Mouse (Mus musculus) mature B cell (primary cell): Measurements from ENCODE around the gene Celf1.
"Not testable (repeated sequence)": the region's sequence is repeated elsewhere in the genome, so short reads cannot be mapped to it uniquely, and the experiment has no call there.

Source experiments
- in situ Hi-C: fragments of 300-500 bp; cut with MboI; formaldehyde crosslinking; loops from 2 replicates; pipeline ENCODE4 v1.14.3; 2019

Gene Celf1

DNA sequence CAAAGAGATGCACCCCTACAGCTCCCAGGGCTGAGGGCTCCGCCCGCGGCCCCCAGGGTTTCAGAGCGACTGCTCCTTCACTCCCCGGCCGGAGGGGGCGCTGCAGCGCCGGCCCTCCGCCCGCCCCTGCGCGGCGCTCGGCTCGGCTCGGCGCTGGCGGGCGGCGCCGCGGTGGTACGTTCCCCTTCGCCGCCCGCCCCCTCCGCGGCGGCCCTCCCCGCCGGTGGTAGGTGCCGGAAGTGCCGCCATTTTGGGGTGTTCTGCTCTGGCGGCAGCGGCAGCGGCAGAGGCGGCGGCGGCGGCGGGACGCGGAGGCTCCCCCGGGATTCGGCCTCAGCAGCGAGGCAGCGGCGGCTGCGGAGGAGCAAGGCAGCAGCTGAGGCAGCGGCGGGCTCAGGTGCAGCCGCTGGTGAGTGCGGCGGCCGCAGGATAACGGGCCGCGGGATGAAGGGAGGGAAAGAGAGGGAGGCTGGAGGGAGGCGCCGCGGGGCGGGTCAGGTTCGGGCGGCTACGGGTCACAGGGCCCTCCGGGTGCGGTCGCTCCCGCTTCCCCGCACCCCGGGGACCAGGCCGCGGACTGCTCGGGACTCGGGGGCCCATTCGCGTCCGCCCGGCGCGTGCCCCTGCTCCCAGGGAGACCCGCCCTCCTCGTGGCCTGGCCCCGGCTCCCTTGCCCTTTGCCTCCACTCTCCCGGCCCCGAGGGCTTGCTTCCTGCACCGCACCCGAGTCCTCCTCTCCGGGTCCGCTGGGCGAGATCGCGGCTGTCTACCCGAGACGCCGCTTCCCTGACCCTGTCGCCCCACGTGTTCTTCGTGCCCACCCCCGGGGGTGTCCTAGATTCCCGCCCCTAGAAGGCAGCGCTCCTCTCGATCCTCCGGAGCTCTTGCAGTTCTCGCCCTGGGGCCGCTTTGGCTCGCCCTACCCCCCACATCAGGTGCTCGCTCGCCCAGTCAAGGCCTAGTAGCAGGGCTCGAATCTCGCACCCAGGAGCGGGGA, at the start of gene Celf1:
TSS of gene Celf1 (plus strand) at position 150 of the 997 bp plus-strand sequence.
- in situ Hi-C loops, result no loop called here

GRCm38 (mm10) chr2:90893673-90894298, 46.4 kb upstream of the Celf1 start:
- in situ Hi-C loops, result no loop called here

DNA sequence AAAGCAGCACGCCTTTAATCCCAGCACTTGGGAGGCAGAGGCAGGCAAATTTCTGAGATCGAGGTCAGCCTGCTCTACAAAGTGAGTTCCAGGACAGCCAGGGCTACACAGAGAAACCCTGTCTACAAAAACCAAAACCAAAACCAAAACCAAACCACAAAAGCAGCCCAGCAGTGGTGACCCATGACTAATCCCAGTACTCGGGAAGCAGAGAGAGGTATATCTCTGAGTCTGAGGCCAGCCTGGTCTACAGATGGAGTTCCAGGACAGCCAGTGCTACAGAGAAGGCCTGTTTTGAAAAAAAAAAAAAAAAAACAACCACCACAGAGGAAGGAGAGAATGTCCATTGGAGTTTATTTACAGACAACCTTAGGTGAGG, 45.9 kb upstream of the Celf1 start:
- in situ Hi-C loops, result not testable (repeated sequence)

DNA sequence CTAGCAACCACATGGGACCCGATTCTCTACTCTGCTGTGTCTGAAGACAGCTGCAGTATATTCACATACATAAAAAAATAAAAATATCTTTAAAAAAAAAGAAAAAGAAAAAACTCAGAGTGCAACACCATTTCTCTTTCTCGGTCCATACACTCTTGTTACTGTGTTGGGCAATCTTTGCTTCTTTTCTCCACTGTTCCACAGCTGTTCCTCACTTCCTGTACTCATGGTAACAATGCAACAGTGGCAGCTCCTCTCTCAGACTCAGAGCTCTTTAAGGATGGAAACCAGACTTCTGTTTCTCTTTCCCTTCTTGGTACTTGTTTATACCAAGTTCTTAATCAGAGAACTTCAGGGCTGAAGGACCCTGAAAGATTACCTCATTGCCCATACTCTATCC, 36.8 kb upstream of the Celf1 start:
- in situ Hi-C loops, result no loop called here

DNA sequence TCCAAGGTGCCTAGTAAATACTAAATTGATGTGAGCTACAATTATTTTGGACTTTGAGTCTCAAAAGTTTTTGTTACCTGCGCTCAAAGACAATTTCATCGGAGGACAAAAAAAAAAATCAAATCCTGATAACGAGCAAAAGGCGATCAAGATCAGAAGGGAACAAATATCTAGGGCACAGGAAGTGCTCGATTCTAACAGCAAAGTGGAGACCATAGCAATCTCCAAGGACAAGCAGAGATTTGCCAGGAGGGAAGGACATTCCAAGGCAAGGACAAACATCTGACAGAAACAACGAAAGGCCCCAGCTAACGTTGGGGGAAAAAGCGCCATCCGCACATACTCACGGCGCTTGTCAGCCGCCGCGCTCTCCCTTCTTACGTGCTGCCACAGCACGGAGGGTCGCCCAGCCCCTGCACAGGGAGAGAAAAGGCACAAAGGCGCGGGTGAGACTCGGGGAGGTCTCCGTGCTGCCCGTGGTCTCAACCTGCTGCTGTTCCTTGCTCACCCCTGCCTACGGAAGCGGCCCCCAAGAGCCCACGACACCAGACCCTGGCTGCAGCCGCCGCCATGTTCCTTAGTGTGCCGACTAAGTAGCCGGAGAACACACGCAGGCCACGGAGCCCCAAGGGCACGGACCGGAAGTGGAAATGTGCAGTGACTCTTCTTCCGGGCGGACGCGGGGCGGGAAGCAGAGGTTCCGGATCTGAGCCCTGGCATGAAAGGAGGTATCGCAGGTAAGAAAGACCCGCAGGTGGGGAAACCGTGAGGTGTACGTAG, 35.9 kb upstream of the Celf1 start, which contains the start of the genes Kbtbd4 and Ndufs3:
TSS of gene Kbtbd4 (plus strand) at position 665 of the 780 bp plus-strand sequence.
TSS of gene Ndufs3 (minus strand) at position 752 of the 780 bp plus-strand sequence.
- in situ Hi-C loops, result no loop called here

DNA sequence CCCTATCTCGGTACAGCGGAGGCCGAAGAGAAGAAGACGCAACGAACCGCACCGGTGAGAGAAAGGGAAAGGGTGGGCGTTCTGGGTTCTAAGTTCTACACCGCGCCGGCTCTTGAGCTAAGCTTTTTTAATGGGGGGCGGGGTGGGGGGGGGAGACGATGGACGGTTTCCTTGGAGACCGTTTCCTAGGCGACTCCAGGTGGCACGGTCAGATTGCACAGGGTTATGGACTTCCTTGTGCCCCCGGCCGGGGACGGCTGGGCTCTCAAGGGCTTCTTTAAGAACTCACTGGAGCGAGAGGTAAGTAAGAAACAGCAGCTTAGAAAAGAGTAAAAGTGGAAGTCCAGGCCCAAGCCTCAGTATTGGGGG, 35.3 kb upstream of the Celf1 start:
- in situ Hi-C loops, result no loop called here

GRCm38 (mm10) chr2:90906721-90907120, 33.5 kb upstream of the Celf1 start:
- in situ Hi-C loops, result no loop called here

GRCm38 (mm10) chr2:90910861-90911260, 29.3 kb upstream of the Celf1 start:
- in situ Hi-C loops, result no loop called here

- in situ Hi-C loops, result no loop called here
These were observed 28.5 kb upstream of the Celf1 start for GRCm38 (mm10) chr2:90911668-90912067.

GRCm38 (mm10) chr2:90913671-90914070, 26.5 kb upstream of the Celf1 start:
- in situ Hi-C loops, result no loop called here

- in situ Hi-C loops, result no loop called here
These were observed 24.7 kb upstream of the Celf1 start for GRCm38 (mm10) chr2:90915516-90915915.

DNA sequence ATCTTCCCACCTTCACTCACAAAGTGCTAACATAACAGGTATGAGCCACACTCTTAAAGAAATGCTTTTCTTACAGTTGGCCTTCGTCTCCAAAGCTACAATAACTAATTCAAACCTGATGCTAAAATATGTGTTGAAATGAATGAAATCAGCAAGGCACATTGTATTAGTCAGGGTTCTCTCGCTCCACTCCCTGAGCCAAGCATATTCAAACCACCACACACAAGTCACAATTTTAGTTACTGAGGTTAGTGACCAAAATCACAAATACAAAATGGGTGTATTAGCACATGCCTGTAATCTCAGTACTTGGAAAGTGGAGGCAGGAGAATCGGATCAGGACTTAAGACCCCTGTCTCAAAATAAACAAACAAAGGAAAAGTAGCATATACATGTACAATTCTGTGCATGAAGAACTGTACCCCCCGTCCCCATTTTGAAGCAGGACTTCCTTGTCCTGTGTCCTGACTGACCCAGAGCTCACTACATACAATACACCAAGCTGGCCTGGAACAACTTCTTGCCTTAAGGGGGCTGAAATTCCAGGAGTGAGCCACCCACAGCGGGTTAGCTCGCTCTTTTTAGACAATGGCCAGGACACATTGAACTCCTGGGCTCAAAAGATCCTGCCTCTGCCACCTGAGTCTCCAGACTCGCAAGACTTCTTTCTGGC, 23.5 kb upstream of the Celf1 start:
- in situ Hi-C loops, result no loop called here

GRCm38 (mm10) chr2:90917233-90917998, 22.8 kb upstream of the Celf1 start:
- in situ Hi-C loops, result no loop called here

DNA sequence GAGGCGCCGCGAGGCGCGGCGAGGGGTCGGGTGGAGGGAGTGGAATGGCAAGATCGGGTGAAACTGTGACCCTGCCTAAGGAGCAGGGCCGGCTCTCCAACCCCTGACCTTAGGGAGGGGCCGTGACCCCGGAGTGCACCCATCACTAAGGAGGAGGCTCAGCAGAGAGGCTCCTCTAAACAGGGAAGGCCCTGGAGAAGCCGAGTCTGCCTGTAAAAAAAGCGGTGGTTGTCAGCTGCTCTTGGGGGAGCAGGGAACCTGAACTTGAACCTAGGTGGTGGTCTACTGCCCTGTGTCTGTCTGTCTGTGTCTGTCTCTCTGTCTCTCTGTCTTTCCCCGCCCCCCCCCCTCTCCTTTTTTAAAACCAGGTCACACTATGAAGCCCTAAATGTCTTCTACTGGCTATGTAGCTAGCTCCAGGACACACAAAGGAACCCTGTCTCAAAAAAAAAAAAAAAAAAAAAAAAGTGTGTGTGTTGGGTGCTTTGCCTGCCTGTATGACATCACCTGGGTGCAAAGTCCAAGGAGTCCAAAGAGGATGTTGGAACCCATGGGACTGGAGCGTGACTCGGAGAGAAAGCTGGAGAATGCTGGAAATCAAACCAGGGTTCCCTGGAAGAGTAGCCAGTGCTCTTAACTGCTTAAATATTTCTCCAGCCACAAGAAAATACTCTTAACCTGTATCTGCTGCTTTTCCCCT, 22.0 kb upstream of the Celf1 start:
- in situ Hi-C loops, result no loop called here

- in situ Hi-C loops, result no loop called here
These were observed 19.0 kb upstream of the Celf1 start for GRCm38 (mm10) chr2:90921178-90921577.

- in situ Hi-C loops, result no loop called here
These were observed 17.5 kb upstream of the Celf1 start for GRCm38 (mm10) chr2:90922636-90923035.

DNA sequence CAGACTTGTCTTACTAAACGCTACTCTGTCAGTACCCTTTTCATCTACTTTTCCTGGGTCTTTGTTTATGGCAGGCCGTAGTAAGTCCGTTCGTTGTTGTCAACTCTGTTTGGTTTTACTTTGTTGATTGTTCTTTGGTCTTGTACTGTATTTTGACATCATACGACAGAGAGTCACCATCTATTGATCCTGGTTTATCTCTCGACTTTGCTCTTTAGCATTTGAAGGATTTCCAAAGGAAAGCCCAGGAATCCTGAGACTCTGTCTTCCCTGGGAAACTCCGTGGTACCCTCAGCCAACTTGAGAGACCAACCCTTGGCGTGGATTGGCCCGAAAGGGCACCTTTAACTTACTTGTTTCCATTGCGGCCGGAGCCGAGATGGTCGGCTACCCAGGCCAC, 11.6 kb upstream of the Celf1 start:
- in situ Hi-C loops, result no loop called here

DNA sequence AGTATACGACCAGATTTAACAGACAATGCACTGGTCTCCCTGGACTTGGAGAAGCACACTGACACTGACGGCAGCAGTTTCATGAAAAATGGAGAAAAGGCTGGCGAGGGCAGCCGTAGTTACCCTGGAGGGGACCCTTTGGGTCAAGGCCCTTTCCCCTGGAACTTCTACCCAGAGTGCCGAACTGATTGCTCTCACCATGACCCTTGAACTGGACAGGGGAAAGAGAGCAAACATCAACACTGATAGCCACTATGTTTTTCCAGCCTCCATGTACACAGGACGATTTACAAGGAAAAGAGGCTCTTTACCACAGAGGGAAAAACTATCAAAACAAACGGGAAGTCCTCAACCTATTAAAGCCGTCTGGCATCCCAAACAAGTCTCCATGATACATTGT, 8.4 kb upstream of the Celf1 start:
- in situ Hi-C loops, result no loop called here

- in situ Hi-C loops, result no loop called here
These were observed 7.9 kb upstream of the Celf1 start for GRCm38 (mm10) chr2:90932273-90932672.

GRCm38 (mm10) chr2:90938362-90938761, 1.8 kb upstream of the Celf1 start:
- in situ Hi-C loops, result no loop called here
